Mouse (Mus musculus) left cerebral cortex, adult 8-10 months (tissue): ENCODE measurements around the gene Pecr. TPM values are rescaled to one million over a fixed set of nuclear protein-coding genes. Genes with fewer than 3 reads are reported as not detected.
"Not testable (repeated sequence)": the region's sequence is repeated elsewhere in the genome, so short reads cannot be mapped to it uniquely, and the experiment has no call there.

Experiments used
- DNase-seq, 2 experiments: peaks; one replicate each; pipeline ENCODE4 v3.0.0; 2022; ENCODE audit warnings: low spot score in 2 of 2
- total RNA-seq, 4 experiments: library from RNA; stranded (reverse); gene quantifications; 2 replicates each; pipeline ENCODE4 v1.2.4; 2022

The Pecr gene
- total RNA-seq, 4 experiments from 2014 or later, result 6.0 to 9.5 (median 6.2) TPM

- peak in 1 of 2 experiments; percentile 69 for DNase-seq
Measured at GRCm38 (mm10) chr1:72237007-72237775, 46.9 kb downstream of the Pecr start.

GRCm38 (mm10) chr1:72236363-72237006, 47.6 kb downstream of the Pecr start:
- peak; percentile 49 to 73 for DNase-seq

- DNase-seq, result not testable (repeated sequence)
Measured at GRCm38 (mm10) chr1:72232592-72232991, 51.5 kb downstream of the Pecr start.

GRCm38 (mm10) chr1:72228974-72229373, 55.1 kb downstream of the Pecr start:
- no peak for DNase-seq

GRCm38 (mm10) chr1:72227546-72227945, 56.6 kb downstream of the Pecr start:
- no peak for DNase-seq

GRCm38 (mm10) chr1:72226887-72227481, 57.1 kb downstream of the Pecr start:
- DNase-seq, result no peak

GRCm38 (mm10) chr1:72226172-72226886, 57.8 kb downstream of the Pecr start:
- peak in 1 of 2 experiments; percentile 41 for DNase-seq

GRCm38 (mm10) chr1:72225720-72226171, 58.4 kb downstream of the Pecr start:
- DNase-seq, result peak; percentile 64 to 84

GRCm38 (mm10) chr1:72225054-72225718, 58.9 kb downstream of the Pecr start:
- no peak for DNase-seq

GRCm38 (mm10) chr1:72220008-72220407, 64.1 kb downstream of the Pecr start:
- DNase-seq, result peak in 1 of 2 experiments; percentile 48

GRCm38 (mm10) chr1:72219116-72219515, 65.0 kb downstream of the Pecr start:
- no peak for DNase-seq

GRCm38 (mm10) chr1:72218626-72219025, 65.5 kb downstream of the Pecr start:
- no peak for DNase-seq

GRCm38 (mm10) chr1:72216761-72217160, 67.4 kb downstream of the Pecr start:
- DNase-seq, result no peak

- no peak for DNase-seq
Measured at GRCm38 (mm10) chr1:72215174-72215573, 68.9 kb downstream of the Pecr start.

GRCm38 (mm10) chr1:72214470-72214961, 69.6 kb downstream of the Pecr start:
- no peak for DNase-seq

- no peak for DNase-seq
Measured at GRCm38 (mm10) chr1:72213954-72214353, 70.2 kb downstream of the Pecr start.

- peak; percentile 33 to 49 for DNase-seq
Measured at GRCm38 (mm10) chr1:72211701-72212699, 72.1 kb downstream of the Pecr start, which contains the start of gene Mreg. Gene Mreg, minus strand, starts transcription at chr1:72212307.

GRCm38 (mm10) chr1:72210803-72211679, 73.1 kb downstream of the Pecr start:
- no peak for DNase-seq
